Mouse (Mus musculus): ENCODE results near the gene Fanca. TPM values are rescaled to one million over a fixed set of nuclear protein-coding genes. Genes with fewer than 3 reads are reported as not detected.

Fanca gene
- 7.0 and 16.7 TPM in 2 replicates for polyA plus RNA-seq (2012; ENCODE audit: low replicate concordance)

DNA sequence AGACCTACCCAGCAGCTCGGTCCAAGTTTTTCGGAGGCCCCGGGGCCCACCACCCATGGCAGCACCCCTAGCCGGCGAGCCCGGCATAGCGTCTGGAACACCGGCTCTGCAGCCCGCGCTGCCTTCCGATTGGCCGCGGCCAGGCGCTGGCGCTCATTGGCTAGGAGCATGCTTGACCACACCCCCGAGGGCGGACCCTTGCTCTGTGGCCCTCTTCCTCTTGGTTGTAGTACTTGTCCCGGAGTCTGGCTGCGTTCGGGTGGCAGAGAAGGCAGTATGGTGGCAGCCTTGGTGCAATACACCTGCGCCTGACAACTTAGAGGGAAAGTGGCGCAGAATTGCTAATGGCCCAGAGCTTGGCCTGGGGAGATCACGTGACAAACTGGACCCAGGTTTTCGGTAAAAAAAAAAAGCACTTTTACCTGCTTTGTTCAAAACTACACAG lies at the start of gene Fanca:
TSS of gene Fanca (minus strand) at position 110 of the 445 bp plus-strand sequence.

DNA sequence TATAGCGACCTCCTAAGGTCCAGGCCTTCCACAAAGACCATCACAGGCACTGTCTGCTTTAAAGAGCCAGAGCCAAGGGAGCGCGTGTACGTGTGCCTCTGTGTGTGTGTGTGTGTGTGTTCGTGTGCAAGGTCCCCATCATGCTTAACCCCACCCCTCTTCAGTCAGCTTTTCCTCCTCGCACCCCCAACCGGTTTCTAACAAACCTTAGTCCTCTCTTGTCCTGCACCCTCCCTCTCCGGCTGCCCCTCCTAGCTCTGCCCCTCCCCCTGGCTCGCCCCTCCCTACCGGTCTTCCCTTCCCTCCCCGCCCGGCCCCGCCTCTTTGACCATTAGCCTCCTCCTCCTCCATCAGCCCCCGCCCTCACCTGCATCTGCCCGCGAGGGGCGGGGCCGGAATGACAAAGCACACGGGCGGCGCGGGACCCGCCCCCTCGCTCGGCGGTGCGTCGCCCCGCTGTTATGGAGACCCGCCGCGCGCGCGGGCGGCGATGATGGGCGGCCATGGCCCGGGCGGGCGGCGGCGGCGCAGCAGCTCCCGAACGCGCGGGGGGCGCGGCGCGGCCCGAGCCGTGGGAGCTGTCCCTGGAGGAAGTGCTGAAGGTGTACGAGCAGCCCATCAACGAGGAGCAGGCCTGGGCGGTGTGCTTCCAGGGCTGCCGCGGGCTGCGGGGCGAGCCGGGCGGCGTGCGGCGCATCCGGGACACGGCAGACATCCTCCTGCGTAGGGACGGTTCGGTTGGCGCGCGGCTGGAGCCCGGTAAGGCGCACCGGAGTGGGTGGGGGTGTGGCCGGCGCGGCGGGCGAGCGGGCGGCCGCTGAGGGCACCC lies 14.1 kb upstream of the Fanca start, which contains the start of gene Spire2:
TSS of gene Spire2 (plus strand) at position 452 of the 829 bp plus-strand sequence.

GRCm38 (mm10) chr8:123254099-123254885 lies 64.1 kb downstream of the Fanca start, which contains the start of the genes Zfp276 and Vps9d1:
TSS of gene Zfp276 (plus strand) at chr8:123254195.
TSS of gene Vps9d1 (minus strand) at chr8:123254348.

DNA sequence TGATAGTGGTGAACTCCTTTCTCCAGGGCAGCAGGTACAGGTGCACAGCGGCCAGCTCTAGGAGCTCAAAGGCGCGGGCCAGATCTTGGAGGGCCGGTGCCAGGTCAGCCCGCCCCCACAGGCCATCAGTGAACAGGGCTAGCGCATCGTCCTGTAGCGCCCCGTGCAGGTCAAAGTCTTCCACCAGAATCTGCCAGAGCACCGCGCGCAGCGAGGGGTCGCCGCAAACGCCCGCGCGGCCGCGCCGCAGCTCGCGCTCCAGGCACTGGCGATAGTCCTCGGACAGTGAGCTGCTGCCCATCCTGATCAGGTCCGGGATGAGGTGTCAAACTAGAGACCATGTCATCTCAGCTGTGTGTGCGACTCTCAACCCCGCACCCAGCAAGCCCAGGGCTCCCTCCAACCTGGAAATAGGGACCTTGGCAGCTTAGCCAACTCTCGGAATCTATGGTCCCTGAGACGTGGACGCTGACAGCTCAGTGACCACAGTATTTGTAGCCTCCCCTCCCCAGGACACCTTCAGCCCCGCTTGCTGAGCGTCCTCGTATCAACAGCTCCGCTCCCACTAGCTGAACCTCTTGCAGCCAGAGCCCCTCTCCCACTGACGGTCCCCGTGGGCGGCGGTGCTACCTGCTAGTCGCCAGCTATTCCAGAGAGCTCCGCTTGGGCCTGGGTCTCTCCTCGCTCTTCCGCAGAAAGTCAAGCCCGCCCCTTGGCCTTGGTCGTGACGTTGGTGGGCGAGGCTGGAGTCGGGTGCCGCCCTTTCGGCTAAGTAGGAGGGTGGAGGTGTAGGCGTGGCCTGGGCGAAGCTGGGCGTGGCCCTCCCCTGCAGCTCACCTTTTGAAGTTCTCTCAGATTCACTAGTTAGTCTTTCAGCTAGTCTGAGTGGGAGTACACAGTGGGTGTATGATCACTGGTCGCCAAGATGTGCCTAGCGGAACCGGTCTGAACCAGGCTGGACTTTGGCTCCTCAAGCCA lies 82.6 kb downstream of the Fanca start, which contains the start of gene Spata2l:
TSS of gene Spata2l (minus strand) at position 714 of the 978 bp plus-strand sequence.

GRCm38 (mm10) chr8:123224278-123225266 lies 93.8 kb downstream of the Fanca start, which contains the start of gene Cdk10:
TSS of gene Cdk10 (plus strand) at chr8:123224842.

Other genes with a start within 250 kb of the Fanca start
- 3,132 and 3,903 TPM in 2 replicates for gene Rpl13, start 216.2 kb downstream of the Fanca start, polyA plus RNA-seq (2012; ENCODE audit: low replicate concordance)
- 1.2 and 4.3 TPM in 2 replicates for gene Cpne7, start 201.2 kb downstream of the Fanca start, polyA plus RNA-seq (2012; ENCODE audit: low replicate concordance)
- gene Sult5a1, start 160.3 kb downstream of the Fanca start, polyA plus RNA-seq (2012; ENCODE audit: low replicate concordance): not detected in 2 replicates
- gene Dpep1, start 132.3 kb downstream of the Fanca start, polyA plus RNA-seq (2012; ENCODE audit: low replicate concordance): not detected in 2 replicates
- 23.5 and 38.8 TPM in 2 replicates for gene Chmp1a, start 105.8 kb downstream of the Fanca start, polyA plus RNA-seq (2012; ENCODE audit: low replicate concordance)
- gene Spata33, start 105.7 kb downstream of the Fanca start, polyA plus RNA-seq (2012; ENCODE audit: low replicate concordance): 0.11 TPM in 1 of 2 replicates, not detected in the other
- gene Cdk10, start 93.7 kb downstream of the Fanca start, polyA plus RNA-seq (2012; ENCODE audit: low replicate concordance): 66.1 and 110 TPM in 2 replicates
- gene Spata2l, start 82.3 kb downstream of the Fanca start, polyA plus RNA-seq (2012; ENCODE audit: low replicate concordance): 11.9 and 12.8 TPM in 2 replicates
- 19.5 and 32.7 TPM in 2 replicates for gene Zfp276, start 64.4 kb downstream of the Fanca start, polyA plus RNA-seq (2012; ENCODE audit: low replicate concordance)
- 136 and 348 TPM in 2 replicates for gene Vps9d1, start 64.2 kb downstream of the Fanca start, polyA plus RNA-seq (2012; ENCODE audit: low replicate concordance)
- gene Spire2, start 14.1 kb upstream of the Fanca start, polyA plus RNA-seq (2012; ENCODE audit: low replicate concordance): 0.24 and 0.85 TPM in 2 replicates
- gene Tcf25, start 55.2 kb upstream of the Fanca start, polyA plus RNA-seq (2012; ENCODE audit: low replicate concordance): 117 and 146 TPM in 2 replicates
- not detected in 2 replicates for gene Mc1r, start 88.5 kb upstream of the Fanca start, polyA plus RNA-seq (2012; ENCODE audit: low replicate concordance)
- 0.62 TPM in 2 replicates for gene Tubb3, start 92.8 kb upstream of the Fanca start, polyA plus RNA-seq (2012; ENCODE audit: low replicate concordance)
- 1.7 and 8.4 TPM in 2 replicates for gene Def8, start 105.0 kb upstream of the Fanca start, polyA plus RNA-seq (2012; ENCODE audit: low replicate concordance)
- gene Afg3l1, start 159.3 kb upstream of the Fanca start, polyA plus RNA-seq (2012; ENCODE audit: low replicate concordance): 11.7 and 12.1 TPM in 2 replicates
- not detected in 2 replicates for gene Dbndd1, start 196.9 kb upstream of the Fanca start, polyA plus RNA-seq (2012; ENCODE audit: low replicate concordance)
- 4.7 and 9.7 TPM in 2 replicates for gene Gas8, start 200.3 kb upstream of the Fanca start, polyA plus RNA-seq (2012; ENCODE audit: low replicate concordance)

All from hematopoietic multipotent progenitor cell, adult 10-12 weeks (in vitro differentiated cells).